Mouse (Mus musculus) right cerebral cortex, adult 18-20 months (tissue): ENCODE data around the gene Wfdc15b.
"Not testable (repeated sequence)": the region's sequence is repeated elsewhere in the genome, so short reads cannot be mapped to it uniquely, and the experiment has no call there.

Experiments
- DNase-seq: peaks from one replicate; pipeline ENCODE4 v3.0.0; 2022; ENCODE audit warnings: mixed read lengths

Gene Wfdc15b

GRCm38 (mm10) chr2:164221522-164221921 is at the start of gene Wfdc15b:
Gene Wfdc15b, minus strand, starts transcription at chr2:164221660.
- DNase-seq = no peak

GRCm38 (mm10) chr2:164256540-164256939 is 35.1 kb upstream of the Wfdc15b start, which contains the start of gene Svs3b:
Gene Svs3b, minus strand, starts transcription at chr2:164256640.
- DNase-seq = not testable (repeated sequence)

GRCm38 (mm10) chr2:164238366-164238765 is 16.9 kb upstream of the Wfdc15b start, which contains the start of gene Svs2:
Gene Svs2, minus strand, starts transcription at chr2:164238466.
- no peak for DNase-seq

GRCm38 (mm10) chr2:164232671-164233070 is 11.2 kb upstream of the Wfdc15b start:
- DNase-seq = no peak

- no peak for DNase-seq
Observed at GRCm38 (mm10) chr2:164228361-164229070, 7.1 kb upstream of the Wfdc15b start.

- no peak for DNase-seq
Observed at GRCm38 (mm10) chr2:164219295-164219694, 2.2 kb downstream of the Wfdc15b start.

- peak; percentile 43 for DNase-seq
Observed at GRCm38 (mm10) chr2:164212711-164213110, 8.7 kb downstream of the Wfdc15b start.

- DNase-seq = no peak
Observed at GRCm38 (mm10) chr2:164210892-164211291, 10.6 kb downstream of the Wfdc15b start.

GRCm38 (mm10) chr2:164206676-164207075 is 14.8 kb downstream of the Wfdc15b start:
- DNase-seq = peak; percentile 44

- not testable (repeated sequence) for DNase-seq
Observed at GRCm38 (mm10) chr2:164206011-164206410, 15.4 kb downstream of the Wfdc15b start.

GRCm38 (mm10) chr2:164199626-164200327 is 21.7 kb downstream of the Wfdc15b start, which contains the start of gene Wfdc15a:
Gene Wfdc15a, minus strand, starts transcription at chr2:164200130.
- no peak for DNase-seq

- no peak for DNase-seq
Observed at GRCm38 (mm10) chr2:164196700-164196990, 24.8 kb downstream of the Wfdc15b start.

- DNase-seq = no peak
Observed at GRCm38 (mm10) chr2:164195971-164196699, 25.3 kb downstream of the Wfdc15b start.

GRCm38 (mm10) chr2:164194959-164195630 is 26.4 kb downstream of the Wfdc15b start:
- no peak for DNase-seq

- DNase-seq = no peak
Observed at GRCm38 (mm10) chr2:164192279-164192678, 29.2 kb downstream of the Wfdc15b start.

GRCm38 (mm10) chr2:164190576-164190975 is 30.9 kb downstream of the Wfdc15b start, which contains the start of gene Wfdc12:
Gene Wfdc12, minus strand, starts transcription at chr2:164190608.
- no peak for DNase-seq

GRCm38 (mm10) chr2:164188722-164189121 is 32.7 kb downstream of the Wfdc15b start:
- DNase-seq = no peak

GRCm38 (mm10) chr2:164184145-164184719 is 37.2 kb downstream of the Wfdc15b start:
- no peak for DNase-seq

- DNase-seq = no peak
Observed at GRCm38 (mm10) chr2:164183340-164183739, 38.1 kb downstream of the Wfdc15b start.

GRCm38 (mm10) chr2:164182692-164183255 is 38.7 kb downstream of the Wfdc15b start, which contains the start of gene Wfdc5:
Gene Wfdc5, minus strand, starts transcription at chr2:164182742.
- DNase-seq = no peak

- DNase-seq = no peak
Observed at GRCm38 (mm10) chr2:164180770-164181169, 40.7 kb downstream of the Wfdc15b start.

GRCm38 (mm10) chr2:164180124-164180523 is 41.3 kb downstream of the Wfdc15b start:
- no peak for DNase-seq
